Mouse (Mus musculus): ENCODE data around the gene Mrpl22. TPM values are rescaled to one million over a fixed set of nuclear protein-coding genes. Genes with fewer than 3 reads are reported as not detected.
A peak's percentile ranks its signal among the peaks of the same experiment; 100 is the strongest.

Mrpl22 gene
- total RNA-seq (2014; rRNA removed) = 24.7 and 37.7 TPM in 2 replicates
- 98.8 and 98.9 TPM in 2 replicates for polyA plus RNA-seq (2015; fragmentation: Nextera tagmentation; extraction: Ambion mirVana)

DNA sequence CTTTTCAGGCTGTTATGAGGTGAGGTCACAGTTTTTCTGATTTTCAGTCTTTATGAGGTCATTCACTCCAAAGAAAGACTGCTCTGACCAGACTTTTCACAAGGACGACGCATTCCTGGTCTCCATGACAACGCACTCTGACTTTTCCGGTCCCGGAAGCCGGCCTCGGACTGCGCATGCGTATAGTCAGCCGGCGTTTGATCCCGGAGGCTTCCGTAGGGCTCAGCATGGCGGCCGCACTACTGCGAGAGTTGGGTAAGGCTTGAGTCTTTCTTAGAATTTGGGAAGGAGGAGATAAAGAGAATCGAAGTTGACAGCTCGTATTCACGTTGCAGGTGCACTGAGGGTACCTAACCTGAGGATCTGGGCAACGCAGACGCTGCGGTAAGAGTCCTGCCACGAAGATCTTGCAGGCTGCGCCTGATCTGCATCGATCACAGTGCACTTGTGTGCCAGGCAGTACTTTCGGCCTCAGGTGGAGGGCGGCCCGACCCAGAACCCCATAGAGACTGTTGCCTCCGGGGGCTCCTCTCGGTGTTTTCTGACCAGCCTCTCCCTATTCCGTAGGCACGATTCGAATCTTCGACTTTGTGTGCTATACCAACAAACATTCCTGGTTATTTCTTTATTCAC, at the start of gene Mrpl22:
Gene Mrpl22, plus strand, starts transcription at position 203 of the 633 bp plus-strand sequence.
- Histone ChIP-seq H3K27ac (peak within 1 kb of the TSS; percentile 88), H3K4me3 (ENCODE audit: low read length) (peak within 1 kb of the TSS; percentile 76), H3K4me1 (ENCODE audit: insufficient read depth, low read length) (peaks cover 9% of the 10 kb centered on the region), H3K9ac (replicated peaks; ENCODE audit: low read length) (peak within 1 kb of the TSS; percentile 82), H3K9me3 (ENCODE audit: low read length) (no peaks in the 10 kb centered on the region), H3K36me3 (ENCODE audit: insufficient read depth, low read length) (peaks cover 10% of the 10 kb centered on the region), H3K27me3 (ENCODE audit: insufficient read depth, low read length) (no peaks in the 10 kb centered on the region), H3K4me2 (ENCODE audit: low read depth, low read length) (peak within 1 kb of the TSS; percentile 69)
- under 1% methylated on average over 34 of the region's 34 CpGs for WGBS
- no peak for TF ChIP-seq CTCF (IDR thresholded peaks at IDR 0.05; ENCODE audit: low read depth)
- ATAC-seq = peak; percentile 84
- peak; percentile 98 for DNase-seq (ENCODE audit: low spot score)

DNA sequence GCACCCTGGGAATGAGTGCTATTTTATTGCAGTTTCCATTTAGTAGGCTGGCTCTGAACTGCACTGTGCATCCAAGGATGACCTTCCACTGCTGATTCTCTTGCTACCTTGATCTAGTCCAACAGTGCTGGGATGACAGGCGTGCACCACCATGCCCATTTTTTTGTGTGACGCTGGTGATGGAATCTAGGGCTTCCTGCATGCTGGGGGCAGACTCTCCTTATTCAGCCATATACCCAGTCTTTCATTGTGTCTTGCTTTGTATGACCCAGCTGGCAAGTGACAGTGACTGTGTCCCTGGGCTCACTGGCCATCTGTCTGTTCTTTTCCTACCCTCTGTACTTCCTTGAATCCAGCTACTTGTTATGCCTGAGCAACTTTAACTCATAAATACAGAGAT, 47.8 kb upstream of the Mrpl22 start:
- H3K4me3 ChIP-seq (ENCODE audit: low read length) = no peak overlapping the region
- peaks cover 47% of the 10 kb centered on the region for H3K36me3 ChIP-seq (ENCODE audit: insufficient read depth, low read length)
- WGBS = 68% methylated on average over 2 of the region's 2 CpGs
- H3K27me3 ChIP-seq (ENCODE audit: insufficient read depth, low read length) = no peaks in the 10 kb centered on the region
- H3K9ac ChIP-seq (replicated peaks; ENCODE audit: low read length) = no peak overlapping the region
- DNase-seq (ENCODE audit: low spot score) (no peak), ATAC-seq (no peak)
- no peak overlapping the region for H3K4me2 ChIP-seq (ENCODE audit: low read depth, low read length)
- TF ChIP-seq CTCF (IDR thresholded peaks at IDR 0.05; ENCODE audit: low read depth) = no peak
- no peaks in the 10 kb centered on the region for H3K9me3 ChIP-seq (ENCODE audit: low read length)
- H3K27ac ChIP-seq = no peak overlapping the region
- H3K4me1 ChIP-seq (ENCODE audit: insufficient read depth, low read length) = no peaks in the 10 kb centered on the region

DNA sequence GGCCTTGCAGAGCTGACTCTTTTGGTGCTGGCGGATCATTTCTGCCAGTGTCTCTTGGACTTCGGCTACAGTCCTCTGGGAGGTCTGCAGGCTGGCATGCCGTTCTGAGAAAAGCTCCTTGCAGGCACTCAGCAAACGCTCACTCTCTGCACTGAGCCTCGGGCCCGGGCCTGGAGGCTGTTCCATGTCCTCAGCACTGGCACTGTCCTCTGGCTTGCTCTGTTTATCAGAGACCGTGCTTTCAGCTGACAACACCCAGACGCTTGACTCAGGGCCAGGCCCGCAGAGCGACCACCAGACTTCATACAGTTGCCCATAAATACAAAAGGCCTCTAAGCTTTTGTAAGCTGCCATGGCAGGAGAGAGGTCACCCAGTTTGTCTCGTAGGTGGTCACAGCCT, 46.4 kb upstream of the Mrpl22 start:
- Histone ChIP-seq H3K9ac (replicated peaks; ENCODE audit: low read length) (no peak overlapping the region), H3K4me2 (ENCODE audit: low read depth, low read length) (no peak overlapping the region), H3K4me1 (ENCODE audit: insufficient read depth, low read length) (no peaks in the 10 kb centered on the region), H3K9me3 (ENCODE audit: low read length) (no peaks in the 10 kb centered on the region), H3K27me3 (ENCODE audit: insufficient read depth, low read length) (no peaks in the 10 kb centered on the region), H3K27ac (no peak overlapping the region), H3K36me3 (ENCODE audit: insufficient read depth, low read length) (peaks cover 50% of the 10 kb centered on the region), H3K4me3 (ENCODE audit: low read length) (no peak overlapping the region)
- 69% methylated on average over 11 of the region's 11 CpGs for WGBS
- no peak for TF ChIP-seq CTCF (IDR thresholded peaks at IDR 0.05; ENCODE audit: low read depth)
- ATAC-seq (peak; percentile 53; the same call in 1 of the 2 replicates), DNase-seq (ENCODE audit: low spot score) (no peak)

DNA sequence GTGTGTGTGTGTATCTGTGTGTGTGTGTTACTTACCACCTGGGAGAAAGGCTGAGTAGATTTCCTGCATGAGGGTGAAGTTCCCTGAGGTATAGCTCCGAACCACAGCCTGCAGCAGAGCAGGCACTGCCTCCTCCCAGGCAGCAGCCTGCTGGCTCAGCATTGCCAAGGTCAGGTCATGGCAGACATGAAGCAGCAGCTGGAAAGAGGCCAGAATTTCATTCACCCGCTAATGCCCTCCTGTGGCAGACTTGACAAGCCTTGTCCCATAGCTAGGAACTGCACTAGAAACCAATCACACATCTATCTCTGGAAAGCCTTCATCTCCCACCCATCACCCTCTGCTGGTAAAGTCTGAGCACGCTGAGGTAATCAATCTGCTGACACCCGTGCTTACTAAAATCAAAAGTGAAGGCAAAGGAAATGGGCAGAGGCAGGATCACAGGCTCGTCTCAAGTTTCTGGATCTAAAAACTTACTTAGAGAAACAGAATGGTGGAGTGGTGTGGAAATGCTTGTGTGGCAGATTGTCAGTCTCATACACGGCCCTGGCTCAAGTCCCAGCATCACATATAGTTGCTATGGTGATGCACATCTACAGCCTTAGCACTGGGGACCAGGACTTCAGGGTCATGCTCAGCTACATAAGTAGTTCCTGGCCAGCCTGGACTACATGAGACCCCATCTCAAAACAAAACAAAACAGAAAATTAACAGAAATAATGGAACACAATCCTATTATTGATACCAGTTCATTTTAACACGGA, 44.9 kb upstream of the Mrpl22 start:
- ATAC-seq = peak; percentile 63; the same call in 1 of the 2 replicates
- Histone ChIP-seq H3K4me3 (ENCODE audit: low read length) (no peak overlapping the region), H3K36me3 (ENCODE audit: insufficient read depth, low read length) (peaks cover 53% of the 10 kb centered on the region), H3K27ac (no peak overlapping the region), H3K27me3 (ENCODE audit: insufficient read depth, low read length) (no peaks in the 10 kb centered on the region), H3K9ac (replicated peaks; ENCODE audit: low read length) (no peak overlapping the region), H3K9me3 (ENCODE audit: low read length) (no peaks in the 10 kb centered on the region), H3K4me2 (ENCODE audit: low read depth, low read length) (no peak overlapping the region), H3K4me1 (ENCODE audit: insufficient read depth, low read length) (no peaks in the 10 kb centered on the region)
- peak; percentile 89 for DNase-seq (ENCODE audit: low spot score)
- 43% methylated on average over 7 of the region's 7 CpGs for WGBS
- TF ChIP-seq CTCF (IDR thresholded peaks at IDR 0.05; ENCODE audit: low read depth) = peak; percentile 52

DNA sequence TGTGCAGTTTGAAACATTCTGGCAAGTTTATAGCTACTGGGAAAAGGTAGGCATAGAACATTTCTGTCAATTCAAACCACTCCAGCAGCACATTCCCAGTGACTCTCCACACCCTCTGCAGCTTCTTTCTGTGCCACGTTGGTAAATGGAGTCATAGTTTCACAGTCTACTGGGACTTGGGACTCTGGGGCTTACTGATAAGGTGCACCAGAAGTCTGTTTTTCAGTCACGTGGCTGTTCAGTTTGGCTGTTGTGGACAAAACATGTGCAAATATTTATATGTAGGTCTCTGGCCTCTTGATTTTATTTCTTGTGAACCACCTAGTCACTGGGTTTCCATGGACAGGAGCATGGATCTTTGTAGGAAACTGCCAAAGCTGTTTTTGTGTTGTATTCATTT, 43.9 kb upstream of the Mrpl22 start:
- Histone ChIP-seq H3K9ac (replicated peaks; ENCODE audit: low read length) (no peak overlapping the region), H3K27me3 (ENCODE audit: insufficient read depth, low read length) (no peaks in the 10 kb centered on the region), H3K36me3 (ENCODE audit: insufficient read depth, low read length) (peaks cover 54% of the 10 kb centered on the region), H3K27ac (no peak overlapping the region), H3K4me1 (ENCODE audit: insufficient read depth, low read length) (no peaks in the 10 kb centered on the region), H3K4me3 (ENCODE audit: low read length) (no peak overlapping the region), H3K4me2 (ENCODE audit: low read depth, low read length) (no peak overlapping the region), H3K9me3 (ENCODE audit: low read length) (no peaks in the 10 kb centered on the region)
- no peak for TF ChIP-seq CTCF (IDR thresholded peaks at IDR 0.05; ENCODE audit: low read depth)
- WGBS = 88% methylated on average over 2 of the region's 2 CpGs
- DNase-seq (ENCODE audit: low spot score) (no peak), ATAC-seq (no peak)

DNA sequence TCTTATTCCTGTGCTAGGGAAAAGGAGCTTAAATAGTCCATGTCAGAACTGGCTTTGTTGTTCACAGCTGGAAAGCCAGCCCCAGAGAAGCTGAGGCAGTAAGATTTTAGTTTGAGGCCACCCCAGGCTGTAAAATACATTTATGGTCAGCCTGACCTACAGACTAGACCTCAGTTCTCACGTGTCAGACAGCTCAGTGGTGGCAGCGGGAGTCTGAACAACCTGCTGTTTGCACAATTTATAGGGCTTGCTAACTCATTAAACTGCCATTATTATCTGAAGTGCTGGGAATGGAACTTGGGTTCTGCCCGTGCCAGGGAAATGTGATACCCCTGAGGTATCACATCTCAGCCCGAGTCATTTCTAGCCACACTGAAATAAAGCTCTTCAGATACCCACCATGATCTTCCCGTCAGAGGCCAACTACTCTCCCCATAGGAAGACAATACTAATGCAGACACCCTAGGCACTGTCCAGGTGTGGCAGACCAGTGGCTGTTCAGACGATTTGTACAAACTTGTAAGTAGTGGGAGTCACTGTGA, 42.1 kb upstream of the Mrpl22 start:
- Histone ChIP-seq H3K36me3 (ENCODE audit: insufficient read depth, low read length) (peaks cover 50% of the 10 kb centered on the region), H3K4me2 (ENCODE audit: low read depth, low read length) (no peak overlapping the region), H3K9me3 (ENCODE audit: low read length) (no peaks in the 10 kb centered on the region), H3K4me1 (ENCODE audit: insufficient read depth, low read length) (no peaks in the 10 kb centered on the region), H3K9ac (replicated peaks; ENCODE audit: low read length) (no peak overlapping the region), H3K27ac (no peak overlapping the region), H3K27me3 (ENCODE audit: insufficient read depth, low read length) (no peaks in the 10 kb centered on the region), H3K4me3 (ENCODE audit: low read length) (no peak overlapping the region)
- WGBS = 81% methylated on average over 6 of the region's 6 CpGs
- no peak for DNase-seq (ENCODE audit: low spot score)
- TF ChIP-seq CTCF (IDR thresholded peaks at IDR 0.05; ENCODE audit: low read depth) = no peak
- no peak for ATAC-seq

All from hindbrain, postnatal 0 days (tissue).